Mouse (Mus musculus) megakaryocyte, embryonic 14.5 days (primary cell): ENCODE measurements at regions not wholly inside any gene's neighbourhood (a gene's known extent, or its start where the extent isn't known, plus 50 kb on each side); places are given as distances from the start of the nearest gene placed in this dataset.

Experiments
- FLI1 ChIP-seq: IDR thresholded peaks from 2 replicates; pipeline ENCODE4 v1.6.1; 2012; ENCODE audit warnings: low read length, inconsistent platforms, mixed read lengths
- GATA1 ChIP-seq: IDR thresholded peaks from 3 replicates; pipeline ENCODE4 v1.6.1; 2012; ENCODE audit warnings: mixed read lengths, low read length, inconsistent platforms, borderline replicate concordance

DNA sequence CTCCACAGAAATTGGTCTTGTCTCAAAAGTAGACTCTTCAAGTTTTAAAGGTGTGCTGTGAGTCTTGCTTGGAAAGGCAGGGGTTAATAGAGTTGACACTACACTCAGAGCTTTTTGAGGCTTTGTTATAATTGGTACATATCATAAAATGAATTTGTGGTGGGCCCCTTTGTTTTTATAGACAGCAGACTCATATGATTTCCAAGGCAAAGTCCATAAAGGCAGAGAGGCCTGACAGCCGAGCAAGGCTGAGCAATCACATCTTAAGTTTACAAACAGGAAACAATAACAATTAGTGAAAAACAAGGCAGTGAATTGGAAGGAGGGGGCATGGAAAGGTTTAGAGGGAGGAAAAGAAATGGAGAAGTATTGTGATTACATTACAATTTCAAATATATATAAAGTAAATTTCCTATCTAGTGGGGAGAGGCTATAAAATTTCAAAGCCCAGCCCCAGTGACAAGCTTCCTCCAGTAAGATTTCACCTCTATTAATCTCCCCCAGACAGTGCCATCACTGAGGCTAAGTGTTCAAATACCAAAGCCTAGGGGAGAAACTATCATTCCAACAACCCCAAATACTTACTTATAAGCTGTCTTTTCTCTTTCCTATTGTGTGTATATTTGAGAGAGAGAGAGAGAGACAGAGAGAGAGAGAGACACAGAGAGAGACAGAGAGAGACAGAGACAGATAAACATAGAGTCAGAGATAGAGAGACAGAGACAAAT lies 91.3 kb downstream of the Rab11fip2 start:
- TF ChIP-seq GATA1: no peak
- no peak for TF ChIP-seq FLI1
